Mouse (Mus musculus) embryo, embryonic 9.5 days (tissue): ENCODE data around the gene Pcnx3.

Source experiments
- DNase-seq: peaks from one replicate; pipeline ENCODE4 v3.0.0-alpha.2; 2017; ENCODE audit errors: extremely low spot score

Pcnx3 gene

GRCm38 (mm10) chr19:5688200-5689087 lies at the start of gene Pcnx3, which contains the start of gene Map3k11:
Pcnx3 (minus strand) TSS chr19:5688908.
Map3k11 (plus strand) TSS chr19:5688742.
- peak; percentile 96 for DNase-seq

GRCm38 (mm10) chr19:5734325-5734724 lies 45.6 kb upstream of the Pcnx3 start:
- no peak for DNase-seq

- peak; percentile 96 for DNase-seq
Observed at GRCm38 (mm10) chr19:5731264-5731978, 42.7 kb upstream of the Pcnx3 start.

DNA sequence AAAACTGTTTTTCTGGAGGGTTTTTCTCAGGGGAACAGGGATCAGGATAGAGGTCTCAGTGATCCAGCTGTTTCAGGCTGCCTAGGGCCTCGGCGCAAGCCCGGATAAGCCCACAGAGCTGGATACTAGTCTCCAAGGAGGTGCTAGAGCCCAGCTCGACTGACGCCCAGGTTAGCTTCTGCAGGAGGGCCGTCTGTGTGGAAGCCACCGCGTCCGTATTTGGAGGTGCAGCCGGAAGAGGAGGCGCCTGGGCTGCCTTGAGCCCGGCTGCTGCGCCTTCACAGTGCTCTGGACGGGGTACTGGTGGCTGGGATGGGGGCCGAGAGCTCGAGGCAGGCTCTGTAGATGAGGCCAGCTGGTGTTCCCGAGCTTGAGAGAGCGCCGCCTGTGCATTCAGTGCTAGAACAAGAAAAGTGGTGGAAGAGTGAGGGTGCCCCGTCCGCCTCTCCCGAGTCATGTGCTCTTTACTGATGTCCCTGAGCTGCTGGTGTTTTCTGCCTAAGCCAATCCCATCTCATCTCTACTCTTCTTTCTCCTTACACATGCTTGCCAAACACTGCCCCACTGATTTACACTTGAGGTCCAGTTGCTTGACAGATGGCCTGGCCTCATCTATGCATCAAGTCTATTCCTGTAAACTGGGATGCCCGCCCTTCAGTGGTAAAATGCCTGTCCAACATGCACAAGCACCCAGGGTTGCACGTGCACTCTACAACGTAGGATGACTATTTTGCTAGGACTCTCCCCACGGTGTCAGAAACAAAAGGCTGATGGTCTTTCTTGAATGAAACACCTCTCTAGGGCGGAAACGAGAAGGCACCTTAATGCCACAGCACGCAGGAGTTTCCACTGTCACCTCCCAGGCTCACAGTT lies 41.8 kb upstream of the Pcnx3 start:
- no peak for DNase-seq

- DNase-seq, result peak; percentile 89
Observed at GRCm38 (mm10) chr19:5729444-5729815, 40.7 kb upstream of the Pcnx3 start, which contains the start of gene Fam89b. Fam89b (minus strand) TSS chr19:5729653.

GRCm38 (mm10) chr19:5728631-5729443 lies 40.1 kb upstream of the Pcnx3 start:
- DNase-seq, result no peak

GRCm38 (mm10) chr19:5727701-5728100 lies 39.0 kb upstream of the Pcnx3 start:
- peak; percentile 86 for DNase-seq

GRCm38 (mm10) chr19:5726961-5727578 lies 38.4 kb upstream of the Pcnx3 start:
- DNase-seq, result no peak

DNA sequence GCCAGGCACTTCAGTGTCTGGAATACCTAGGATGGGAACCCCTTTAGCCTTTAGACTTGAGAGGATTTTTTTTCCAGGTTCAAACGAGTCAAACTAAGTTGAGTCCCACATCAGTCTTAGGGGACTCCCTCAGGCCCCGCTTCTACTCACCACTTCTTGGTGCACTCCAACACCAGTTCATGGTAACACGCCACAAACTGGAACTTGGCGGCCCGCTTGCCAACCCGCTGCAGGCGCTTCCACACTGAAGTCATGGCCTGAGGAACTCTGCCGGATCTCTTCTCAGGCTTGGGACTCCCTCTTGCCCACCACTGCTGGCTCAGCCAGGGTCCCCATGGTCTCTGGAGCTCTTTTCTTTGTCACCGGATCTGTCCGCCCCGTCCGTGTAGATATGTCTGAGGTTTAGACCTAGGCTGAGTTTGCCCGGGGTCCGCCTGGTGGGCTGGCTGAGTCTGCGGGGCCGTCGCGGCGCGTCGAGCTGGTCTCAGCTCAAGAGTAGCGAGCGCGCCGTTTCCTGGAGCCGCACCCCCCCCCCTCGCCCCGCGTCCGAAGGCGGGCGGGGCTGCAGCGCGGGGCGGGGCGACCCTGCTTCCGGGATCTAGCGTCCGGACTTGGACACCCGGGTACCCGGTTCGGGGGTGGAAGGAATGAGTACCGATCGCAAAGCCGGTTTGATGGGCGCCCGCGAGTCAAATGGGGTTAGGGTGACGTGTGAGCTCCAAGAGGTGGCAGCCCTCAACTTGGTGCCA lies 37.2 kb upstream of the Pcnx3 start, which contains the start of gene Ehbp1l1:
Ehbp1l1 (minus strand) TSS at position 551 of the 749 bp plus-strand sequence.
- no peak for DNase-seq

DNA sequence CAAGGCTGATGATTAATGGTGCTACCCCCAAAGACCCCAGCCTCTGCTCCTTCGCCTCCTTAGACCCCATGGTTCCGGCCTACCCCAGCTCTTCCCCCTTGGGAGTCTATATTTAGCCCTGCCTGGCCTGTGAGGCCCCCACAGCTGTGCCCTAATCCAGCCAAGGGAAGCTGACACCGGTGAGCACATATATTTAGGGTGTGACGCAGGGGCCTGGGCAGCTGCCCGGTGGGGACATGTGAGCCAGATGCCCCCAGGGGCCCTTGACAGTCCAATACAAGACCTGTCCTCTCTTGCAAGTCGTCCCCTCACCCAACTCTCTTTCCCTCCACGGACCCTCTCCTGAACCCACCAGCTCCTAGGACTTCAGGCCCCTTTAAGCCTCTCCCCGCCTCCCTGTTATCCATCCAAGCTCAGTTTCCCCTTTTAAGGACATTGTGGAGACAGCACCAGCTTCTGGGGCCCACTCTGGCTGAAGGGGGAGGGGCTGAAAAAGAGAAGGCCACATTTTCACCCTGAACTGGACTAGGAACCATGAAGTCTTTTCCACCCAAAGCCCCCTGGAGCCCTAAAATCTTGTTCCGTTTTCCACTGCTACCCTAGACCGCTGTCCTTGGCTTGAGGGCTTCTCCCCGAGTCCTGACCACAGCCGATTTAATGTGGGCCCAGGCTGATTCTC lies 36.5 kb upstream of the Pcnx3 start:
- no peak for DNase-seq

GRCm38 (mm10) chr19:5724549-5724941 lies 35.8 kb upstream of the Pcnx3 start:
- no peak for DNase-seq

GRCm38 (mm10) chr19:5723934-5724548 lies 35.3 kb upstream of the Pcnx3 start:
- no peak for DNase-seq

DNA sequence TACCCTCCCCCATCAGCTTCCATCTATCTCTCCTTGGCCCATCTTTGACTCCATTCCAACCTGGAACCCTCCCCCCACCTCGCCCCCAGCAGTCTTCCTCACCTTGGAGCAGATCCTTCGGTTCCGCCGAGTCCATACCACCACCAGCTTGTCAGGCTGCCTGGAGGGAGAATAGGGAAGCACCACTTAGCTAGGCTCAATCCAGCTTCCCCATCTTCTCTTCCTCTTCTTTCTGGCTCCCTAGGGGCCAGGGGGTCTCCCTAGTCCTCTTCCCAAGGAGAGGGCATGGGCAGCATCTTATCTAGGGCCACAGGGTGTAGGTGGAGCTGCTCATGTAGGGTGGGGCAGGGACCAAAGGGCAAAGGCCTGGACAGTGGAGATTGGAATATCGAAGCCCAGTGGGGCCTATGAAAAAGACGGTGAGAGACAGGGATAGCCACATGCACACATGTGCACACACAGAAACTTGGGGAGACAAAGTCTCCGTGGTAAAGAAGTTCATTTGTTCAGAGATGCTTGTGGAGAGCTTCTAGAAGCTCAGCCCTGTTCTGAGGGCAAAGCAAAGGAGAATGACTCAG lies 34.2 kb upstream of the Pcnx3 start:
- no peak for DNase-seq

DNA sequence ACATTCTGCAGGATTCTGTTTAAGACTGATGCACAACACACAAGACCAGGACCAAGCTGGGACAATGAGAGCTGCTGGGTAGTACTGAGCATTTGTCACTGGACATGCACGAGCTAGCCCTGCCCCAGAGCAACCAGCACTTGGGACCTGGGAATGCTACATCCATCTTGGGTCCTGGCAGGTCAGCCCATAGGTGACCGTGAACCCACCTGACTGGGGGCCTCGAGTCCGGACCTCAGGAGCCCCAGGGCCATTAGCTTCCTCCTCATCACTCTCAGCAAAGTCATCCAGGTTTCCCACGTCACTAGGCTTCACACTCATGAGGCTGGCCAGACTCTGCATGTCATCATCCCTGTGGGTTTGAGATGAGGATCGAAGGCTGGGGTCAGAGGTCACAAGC lies 32.5 kb upstream of the Pcnx3 start:
- no peak for DNase-seq

DNA sequence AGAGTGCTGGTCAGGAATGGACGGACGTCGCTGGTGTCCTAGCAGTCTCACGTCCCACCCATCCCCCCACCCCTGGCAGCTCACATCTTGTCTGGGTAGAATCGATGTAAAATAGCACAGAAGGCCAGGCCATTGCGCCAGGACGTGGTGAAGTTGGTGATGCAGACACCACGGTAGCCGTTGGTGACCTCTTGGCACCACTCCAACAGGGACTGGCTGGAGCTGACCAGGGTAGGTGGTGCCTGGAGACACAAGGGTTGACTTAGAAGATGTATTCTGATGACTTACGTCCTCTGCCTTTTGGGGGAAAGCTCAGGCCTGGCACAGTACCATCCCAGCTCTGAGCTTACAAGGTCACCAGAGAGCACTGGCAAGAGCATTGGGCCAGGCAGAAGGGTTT lies 28.2 kb upstream of the Pcnx3 start:
- DNase-seq, result no peak

DNA sequence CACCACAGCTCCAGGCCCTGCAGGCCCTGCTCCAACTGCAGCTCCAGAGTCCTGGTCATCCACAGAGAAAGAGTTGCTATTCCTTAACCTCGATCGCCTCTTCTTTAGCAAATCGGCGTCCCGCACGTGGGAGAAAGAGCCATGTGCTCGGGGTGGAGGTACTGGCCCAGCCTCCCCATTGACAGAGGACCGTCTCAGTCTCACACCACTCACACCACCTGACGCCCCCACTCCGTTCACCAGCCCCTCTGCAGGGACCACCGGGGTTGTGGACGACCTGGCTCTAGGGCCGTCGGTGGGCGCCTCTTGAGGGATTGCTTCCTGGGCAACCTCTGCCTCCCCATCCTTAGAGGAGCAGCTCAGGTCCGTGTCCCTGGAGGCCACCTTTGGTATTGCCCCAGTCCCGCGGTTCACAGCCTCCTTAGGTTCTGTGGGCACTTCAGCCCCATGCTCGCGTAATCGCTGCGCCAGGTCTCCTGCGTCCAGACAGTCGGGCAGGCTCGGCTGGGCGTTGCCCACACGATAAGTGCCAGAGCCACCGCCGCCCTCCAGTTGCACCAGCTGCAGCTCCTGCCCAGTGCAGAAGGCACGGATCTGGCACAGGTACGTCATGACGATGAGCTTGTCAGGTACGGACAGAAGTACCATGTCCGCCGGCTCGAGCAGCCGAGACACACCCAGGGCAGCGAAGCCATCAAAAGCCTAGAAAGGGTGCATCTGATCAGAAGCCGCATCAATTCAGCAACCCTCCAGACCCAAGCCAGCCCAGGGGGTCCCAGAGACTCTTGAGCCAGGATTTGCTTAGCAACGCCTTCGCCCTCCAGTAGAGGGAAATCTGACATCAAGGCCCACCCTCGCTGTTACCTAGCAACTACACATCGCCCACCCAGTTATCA lies 27.3 kb upstream of the Pcnx3 start:
- DNase-seq, result peak; percentile 53

DNA sequence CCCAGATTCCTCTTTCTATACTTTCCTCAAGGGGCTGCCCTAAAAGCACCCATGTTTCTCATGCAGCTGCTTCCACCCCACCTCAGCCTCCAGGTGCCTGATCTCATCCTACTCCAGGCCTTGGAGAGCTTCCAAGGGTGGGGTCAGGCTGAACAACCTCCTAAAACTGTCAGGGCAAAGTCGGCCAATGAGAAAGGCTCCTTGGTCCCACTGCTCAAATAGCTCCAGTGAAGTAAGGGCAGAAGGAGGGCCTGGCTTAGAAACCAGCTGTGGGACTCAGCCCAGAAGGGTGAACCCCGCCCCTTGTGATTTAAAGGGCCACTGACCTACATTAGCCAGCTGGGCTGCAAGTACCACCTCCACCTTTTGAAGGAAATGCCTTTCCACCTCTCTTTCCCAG lies 25.0 kb upstream of the Pcnx3 start:
- DNase-seq, result no peak
